8 mouse cellular contexts compared by ENCODE assay signal in genomic region chr9:95558726-95559058, GRCm38 (mm10). TPM values are rescaled to one million over a fixed set of nuclear protein-coding genes. Genes with fewer than 3 reads are reported as not detected.
DNase-seq lines count a peak whose midpoint lies in the region; ATAC-seq lines count a peak whose summit lies in the region.

No protein-coding gene starts in this region.

- WGBS in kidney, embryonic 15.5 days: 13% methylated on average over 11 of the region's 11 CpGs
- WGBS in embryonic facial prominence, embryonic 11.5 days: 13% methylated on average over 11 of the region's 11 CpGs
- WGBS in hindbrain, embryonic 16.5 days: 8% methylated on average over 11 of the region's 11 CpGs
- WGBS in midbrain, embryonic 15.5 days: 7% methylated on average over 11 of the region's 11 CpGs

- H3K4me3 ChIP-seq in kidney, embryonic 15.5 days (replicated peaks): peak overlapping the region; percentile 67
- H3K4me3 ChIP-seq in embryonic facial prominence, embryonic 11.5 days (ENCODE audit: low read depth, low read length): peak overlapping the region; percentile 59
- H3K4me3 ChIP-seq in hindbrain, embryonic 16.5 days (ENCODE audit: low read length): peak overlapping the region; percentile 83
- peak overlapping the region; percentile 63 for H3K4me3 ChIP-seq in midbrain, embryonic 15.5 days

- H3K27me3 ChIP-seq in kidney, embryonic 15.5 days: peaks cover 93% of the 10 kb centered on the region
- peaks cover 31% of the 10 kb centered on the region for H3K27me3 ChIP-seq in embryonic facial prominence, embryonic 11.5 days (ENCODE audit: control insufficient read depth, insufficient read depth, low read length)
- peaks cover 6% of the 10 kb centered on the region for H3K27me3 ChIP-seq in hindbrain, embryonic 16.5 days (replicated peaks; ENCODE audit: control insufficient read depth, insufficient read depth, low read length)
- H3K27me3 ChIP-seq in midbrain, embryonic 15.5 days (replicated peaks): peaks cover 12% of the 10 kb centered on the region

- H3K27ac ChIP-seq in kidney, embryonic 15.5 days: no peak overlapping the region
- H3K27ac ChIP-seq in embryonic facial prominence, embryonic 11.5 days (replicated peaks; ENCODE audit: low read depth, low read length): no peak overlapping the region
- peak overlapping the region; percentile 84 for H3K27ac ChIP-seq in hindbrain, embryonic 16.5 days (ENCODE audit: low read depth, low read length)
- peak overlapping the region; percentile 79 for H3K27ac ChIP-seq in midbrain, embryonic 15.5 days

- peaks cover 18% of the 10 kb centered on the region for H3K4me1 ChIP-seq in kidney, embryonic 15.5 days
- no peaks in the 10 kb centered on the region for H3K4me1 ChIP-seq in embryonic facial prominence, embryonic 11.5 days (ENCODE audit: control insufficient read depth, insufficient read depth, low read length)
- H3K4me1 ChIP-seq in hindbrain, embryonic 16.5 days (ENCODE audit: control insufficient read depth, insufficient read depth, low read depth, low read length): peaks cover 28% of the 10 kb centered on the region
- peaks cover 33% of the 10 kb centered on the region for H3K4me1 ChIP-seq in midbrain, embryonic 15.5 days

- no peak for ATAC-seq in kidney, embryonic 15.5 days (replicated peaks; ENCODE audit: low FRiP score)
- no peak for ATAC-seq in embryonic facial prominence, embryonic 11.5 days (replicated peaks; ENCODE audit: insufficient number of reproducible peaks, low FRiP score, low TSS enrichment, low read depth)
- no peak for ATAC-seq in hindbrain, embryonic 16.5 days
- no peak for ATAC-seq in midbrain, embryonic 15.5 days (replicated peaks)

- no peaks in the 10 kb centered on the region for H3K36me3 ChIP-seq in kidney, embryonic 15.5 days
- H3K36me3 ChIP-seq in embryonic facial prominence, embryonic 11.5 days (replicated peaks; ENCODE audit: control insufficient read depth, insufficient read depth, low read depth, low read length): no peaks in the 10 kb centered on the region
- no peaks in the 10 kb centered on the region for H3K36me3 ChIP-seq in hindbrain, embryonic 16.5 days (ENCODE audit: control insufficient read depth, insufficient read depth, low read length)
- no peaks in the 10 kb centered on the region for H3K36me3 ChIP-seq in midbrain, embryonic 15.5 days (replicated peaks)

- no peak overlapping the region for H3K9ac ChIP-seq in kidney, embryonic 15.5 days
- H3K9ac ChIP-seq in embryonic facial prominence, embryonic 11.5 days (replicated peaks; ENCODE audit: low read length): peak overlapping the region; percentile 62; the same call in 1 of the 2 replicates
- H3K9ac ChIP-seq in hindbrain, embryonic 16.5 days (ENCODE audit: low read depth, low read length): peak overlapping the region; percentile 88
- peak overlapping the region; percentile 74 for H3K9ac ChIP-seq in midbrain, embryonic 15.5 days

- H3K9me3 ChIP-seq in kidney, embryonic 15.5 days (replicated peaks): no peaks in the 10 kb centered on the region
- no peaks in the 10 kb centered on the region for H3K9me3 ChIP-seq in embryonic facial prominence, embryonic 11.5 days (replicated peaks; ENCODE audit: control insufficient read depth, low read length)
- no peaks in the 10 kb centered on the region for H3K9me3 ChIP-seq in hindbrain, embryonic 16.5 days (ENCODE audit: control insufficient read depth, low read length)
- no peaks in the 10 kb centered on the region for H3K9me3 ChIP-seq in midbrain, embryonic 15.5 days

- DNase-seq in kidney, adult 9 months: no peak
- DNase-seq in embryonic facial prominence, embryonic 11.5 days (ENCODE audit: low spot score): peak; percentile 8
- DNase-seq in right cerebral cortex, postnatal 14 days: no peak
- no peak for DNase-seq in adrenal gland, postnatal 10 days
- DNase-seq in natural killer cell, adult 2 months (ENCODE audit: low spot score in 2 of 2): no peak

- peak overlapping the region; percentile 98 for H3K4me2 ChIP-seq in kidney, embryonic 15.5 days
- H3K4me2 ChIP-seq in embryonic facial prominence, embryonic 11.5 days (ENCODE audit: low read depth, low read length): peak overlapping the region; percentile 97
- H3K4me2 ChIP-seq in hindbrain, embryonic 16.5 days (ENCODE audit: low read length): peak overlapping the region; percentile 96
- peak overlapping the region; percentile 79 for H3K4me2 ChIP-seq in midbrain, embryonic 15.5 days

RNA-seq across cellular contexts. Expression of gene Paqr9, which starts 0.8 kb away (rescaled TPM):
- polyA plus RNA-seq in kidney, embryonic 15.5 days (2015; fragmentation: Nextera tagmentation; extraction: Ambion mirVana): 0.95 and 1.1 TPM in 2 replicates
- 0.24 and 0.29 TPM in 2 replicates for polyA plus RNA-seq in embryonic facial prominence, embryonic 11.5 days (2014; fragmentation: Nextera tagmentation; extraction: Ambion mirVana)
- 5.0 and 6.1 TPM in 2 replicates for polyA plus RNA-seq in hindbrain, embryonic 16.5 days (2015; fragmentation: Nextera tagmentation; extraction: Ambion mirVana)
- 5.1 and 5.3 TPM in 2 replicates for polyA plus RNA-seq in midbrain, embryonic 15.5 days (2015; fragmentation: Nextera tagmentation; extraction: Ambion mirVana)
- 10 to 100 TPM; 21.5 to 27.4 TPM for total RNA-seq in adrenal gland, postnatal 10 days (2021)

RNA-seq across cellular contexts. Expression of gene U2surp, which starts 46.9 kb away (rescaled TPM):
- polyA plus RNA-seq in kidney, embryonic 15.5 days (2015; fragmentation: Nextera tagmentation; extraction: Ambion mirVana): 135 and 177 TPM in 2 replicates
- 145 and 166 TPM in 2 replicates for polyA plus RNA-seq in embryonic facial prominence, embryonic 11.5 days (2014; fragmentation: Nextera tagmentation; extraction: Ambion mirVana)
- 107 and 108 TPM in 2 replicates for polyA plus RNA-seq in hindbrain, embryonic 16.5 days (2015; fragmentation: Nextera tagmentation; extraction: Ambion mirVana)
- 115 and 129 TPM in 2 replicates for polyA plus RNA-seq in midbrain, embryonic 15.5 days (2015; fragmentation: Nextera tagmentation; extraction: Ambion mirVana)
- total RNA-seq in adrenal gland, postnatal 10 days (2021): 10 to 100 TPM; 56.7 to 69.2 TPM

Comparison
In these comparisons a context has a peak if more than half of its experiments do, and no peak if none do; other contexts are left out.
1. H3K27ac ChIP-seq: peak in hindbrain, embryonic 16.5 days (single experiment) and midbrain, embryonic 15.5 days (single experiment); none in kidney, embryonic 15.5 days (single experiment) and embryonic facial prominence, embryonic 11.5 days (single experiment).
2. Peak in every context shown above with its lines, with median percentiles within 50 percentile points of each other: H3K4me2 ChIP-seq and H3K4me3 ChIP-seq.